Comparison of ENCODE assay signal across 9 mouse cellular contexts in the genomic region with DNA sequence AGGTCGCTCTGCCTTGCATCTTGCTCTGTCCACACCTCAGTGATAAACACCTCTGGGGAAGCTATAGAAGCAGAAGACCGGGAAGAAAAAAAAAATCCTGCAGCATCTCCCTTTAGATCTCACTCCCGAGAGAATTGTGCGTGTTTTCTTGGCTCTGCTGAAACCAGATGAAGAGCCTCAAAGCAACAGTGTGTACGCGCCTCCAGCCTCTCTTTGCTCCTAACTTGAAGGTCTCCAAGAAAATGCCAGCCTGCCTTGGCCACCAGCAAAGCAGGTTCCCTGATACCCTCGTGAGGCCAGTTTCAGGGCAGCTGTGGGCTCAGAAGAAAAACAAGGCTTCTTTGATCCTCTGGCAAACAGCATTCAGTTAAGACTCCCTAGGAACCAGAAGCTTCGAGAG.
DNase-seq lines count a peak whose midpoint lies in the region; ATAC-seq and TF ChIP-seq lines count a peak whose summit lies in the region.
"Had no signal": no experiment of that assay in that cellular context is flagged by ENCODE, and none has a peak within 500 bp of the region (broad histone marks: within the 10 kb centered on the region; RNA-seq: fewer than 3 reads in every experiment).

No protein-coding gene starts in this region.

- no peaks in the 10 kb centered on the region for H3K36me3 ChIP-seq in kidney, embryonic 14.5 days (ENCODE audit: control insufficient read depth, insufficient read depth, low read length)
- H3K36me3 ChIP-seq in embryonic facial prominence, embryonic 11.5 days (replicated peaks; ENCODE audit: control insufficient read depth, insufficient read depth, low read depth, low read length): no peaks in the 10 kb centered on the region
- no peaks in the 10 kb centered on the region for H3K36me3 ChIP-seq in heart, postnatal 0 days (replicated peaks; ENCODE audit: control insufficient read depth, insufficient read depth, low read length)
- no peaks in the 10 kb centered on the region for H3K36me3 ChIP-seq in midbrain, embryonic 16.5 days (ENCODE audit: control insufficient read depth, insufficient read depth, low read length)
- H3K36me3 ChIP-seq: G1E had no signal

- H3K4me2 ChIP-seq in kidney, embryonic 14.5 days (replicated peaks; ENCODE audit: low read depth, low read length): peak overlapping the region; percentile 94
- H3K4me2 ChIP-seq in embryonic facial prominence, embryonic 11.5 days (ENCODE audit: low read depth, low read length): peak overlapping the region; percentile 21; the same call in 1 of the 2 replicates
- peak overlapping the region; percentile 82; the same call in 1 of the 2 replicates for H3K4me2 ChIP-seq in heart, postnatal 0 days (ENCODE audit: low read depth, low read length)
- H3K4me2 ChIP-seq in midbrain, embryonic 16.5 days (ENCODE audit: low read length): peak overlapping the region; percentile 100

- peaks cover 13% of the 10 kb centered on the region; the same call in 1 of the 2 replicates for H3K4me1 ChIP-seq in kidney, embryonic 14.5 days (ENCODE audit: control insufficient read depth, insufficient read depth, low read length)
- peaks cover 3% of the 10 kb centered on the region for H3K4me1 ChIP-seq in embryonic facial prominence, embryonic 11.5 days (ENCODE audit: control insufficient read depth, insufficient read depth, low read length)
- H3K4me1 ChIP-seq in heart, postnatal 0 days (ENCODE audit: control insufficient read depth, insufficient read depth): peaks cover 9% of the 10 kb centered on the region; the same call in 1 of the 2 replicates
- H3K4me1 ChIP-seq in midbrain, embryonic 16.5 days (ENCODE audit: control insufficient read depth, insufficient read depth, low read length): peaks cover 16% of the 10 kb centered on the region

- no peak overlapping the region for H3K27ac ChIP-seq in kidney, embryonic 14.5 days (ENCODE audit: low read depth, low read length)
- H3K27ac ChIP-seq in embryonic facial prominence, embryonic 11.5 days (replicated peaks; ENCODE audit: low read depth, low read length): no peak overlapping the region
- no peak overlapping the region; the same call in 1 of the 2 replicates for H3K27ac ChIP-seq in heart, postnatal 0 days (ENCODE audit: low read depth)
- no peak overlapping the region for H3K27ac ChIP-seq in midbrain, embryonic 16.5 days (ENCODE audit: low read length)

- 16% methylated on average over 8 of the region's 8 CpGs for WGBS in kidney, embryonic 14.5 days
- WGBS in embryonic facial prominence, embryonic 11.5 days: 18% methylated on average over 8 of the region's 8 CpGs
- 37% methylated on average over 8 of the region's 8 CpGs for WGBS in heart, postnatal 0 days
- WGBS in midbrain, embryonic 16.5 days: 18% methylated on average over 8 of the region's 8 CpGs

- no peak for DNase-seq in kidney, postnatal 10 days
- DNase-seq in embryonic facial prominence, embryonic 11.5 days (ENCODE audit: low spot score): no peak
- DNase-seq in heart, postnatal 0 days (ENCODE audit: low spot score): no peak
- no peak for DNase-seq in thymus, postnatal 25 days
- no peak for DNase-seq in left cerebral cortex, adult 18-20 months (ENCODE audit: low spot score in 2 of 2)

- 0 out of 2 replicates have a peak overlapping the region, but pooled peaks have one; percentile 23 for H3K9ac ChIP-seq in kidney, embryonic 14.5 days (ENCODE audit: low read depth, low read length)
- H3K9ac ChIP-seq in embryonic facial prominence, embryonic 11.5 days (replicated peaks; ENCODE audit: low read length): no peak overlapping the region
- no peak overlapping the region for H3K9ac ChIP-seq in heart, postnatal 0 days (replicated peaks; ENCODE audit: low read depth, low read length)
- H3K9ac ChIP-seq in midbrain, embryonic 16.5 days (ENCODE audit: low read depth, low read length): no peak overlapping the region

- H3K27me3 ChIP-seq in kidney, embryonic 14.5 days (ENCODE audit: control insufficient read depth, insufficient read depth, low read length): peaks cover 15% of the 10 kb centered on the region; the same call in 1 of the 2 replicates
- H3K27me3 ChIP-seq in embryonic facial prominence, embryonic 11.5 days (ENCODE audit: control insufficient read depth, insufficient read depth, low read length): no peaks in the 10 kb centered on the region; the same call in 1 of the 2 replicates
- H3K27me3 ChIP-seq in heart, postnatal 0 days (ENCODE audit: control insufficient read depth, insufficient read depth, low read length): peaks cover 13% of the 10 kb centered on the region
- H3K27me3 ChIP-seq in midbrain, embryonic 16.5 days (ENCODE audit: control insufficient read depth, insufficient read depth, low read depth, low read length): no peaks in the 10 kb centered on the region

- ATAC-seq in kidney, embryonic 14.5 days (ENCODE audit: low FRiP score, low TSS enrichment): no peak
- no peak for ATAC-seq in embryonic facial prominence, embryonic 11.5 days (replicated peaks; ENCODE audit: insufficient number of reproducible peaks, low FRiP score, low TSS enrichment, low read depth)
- no peak for ATAC-seq in heart, postnatal 0 days (ENCODE audit: insufficient read depth, low read depth)
- peak; percentile 15; the same call in 1 of the 2 replicates for ATAC-seq in midbrain, embryonic 16.5 days
- ATAC-seq in frontal cortex, adult (ENCODE audit: low TSS enrichment): no peak; the same call in 1 of the 2 replicates

- peak overlapping the region; percentile 48; the same call in 1 of the 2 replicates for H3K4me3 ChIP-seq in kidney, embryonic 14.5 days (ENCODE audit: low read length)
- H3K4me3 ChIP-seq in embryonic facial prominence, embryonic 11.5 days (ENCODE audit: low read depth, low read length): no peak overlapping the region
- no peak overlapping the region for H3K4me3 ChIP-seq in heart, postnatal 0 days (ENCODE audit: low read depth, low read length)
- 0 out of 2 replicates have a peak overlapping the region, but pooled peaks have one; percentile 60 for H3K4me3 ChIP-seq in midbrain, embryonic 16.5 days (ENCODE audit: low read depth, low read length)

- TF ChIP-seq EP300 in heart, postnatal 0 days (IDR thresholded peaks at IDR 0.05; ENCODE audit: low read depth): no peak

- TF ChIP-seq CTCF in heart, postnatal 0 days (IDR thresholded peaks at IDR 0.05; ENCODE audit: low read depth): no peak

- no peaks in the 10 kb centered on the region for H3K9me3 ChIP-seq in kidney, embryonic 14.5 days (ENCODE audit: control insufficient read depth, low read length)
- no peaks in the 10 kb centered on the region for H3K9me3 ChIP-seq in embryonic facial prominence, embryonic 11.5 days (replicated peaks; ENCODE audit: control insufficient read depth, low read length)
- H3K9me3 ChIP-seq in heart, postnatal 0 days (replicated peaks; ENCODE audit: control insufficient read depth, low read length): no peaks in the 10 kb centered on the region
- H3K9me3 ChIP-seq in midbrain, embryonic 16.5 days (replicated peaks; ENCODE audit: control insufficient read depth, low read length, poor library complexity, severe bottlenecking): no peaks in the 10 kb centered on the region

Comparison
In these comparisons a context has a peak if more than half of its experiments do, and no peak if none do; other contexts are left out.
1. H3K4me2 ChIP-seq: peak in every context shown above with its lines; median percentile 100 in midbrain, embryonic 16.5 days; 94 in kidney, embryonic 14.5 days; 82 in heart, postnatal 0 days; 21 in embryonic facial prominence, embryonic 11.5 days.
2. H3K4me3 ChIP-seq: peak in kidney, embryonic 14.5 days (single experiment) and midbrain, embryonic 16.5 days (single experiment); none in embryonic facial prominence, embryonic 11.5 days (single experiment) and heart, postnatal 0 days (single experiment).